In genomic region chr8:105596362-105597034, GRCm38 (mm10) we compare ENCODE assay signal across 8 mouse cellular contexts. TPM values are rescaled to one million over a fixed set of nuclear protein-coding genes. Genes with fewer than 3 reads are reported as not detected.
DNase-seq lines count a peak whose midpoint lies in the region.

No protein-coding gene starts in this region.

- H3K36me3 ChIP-seq in heart, embryonic 10.5 days: 0 out of 2 replicates have a peak, but pooled peaks cover 2% of the 10 kb centered on the region

- DNase-seq in CD8-positive naive resting alpha-beta T cell, adult 2 months (ENCODE audit: low read depth in 2 of 2, low spot score in 2 of 2): peak; percentile 60 to 76
- DNase-seq in adrenal gland, adult (ENCODE audit: inconsistent age in 2 of 2, low spot score in 1 of 2): peak; percentile 80 to 95
- DNase-seq in embryo, embryonic 11 days: peak; percentile 70
- peak; percentile 82 for DNase-seq in heart, embryonic 10.5 days (ENCODE audit: low spot score)
- DNase-seq in kidney, adult 9 months: peak; percentile 91
- DNase-seq in lung, postnatal 10 days: peak; percentile 93
- peak; percentile 74 for DNase-seq in retina, postnatal 1 day
- DNase-seq in frontal cortex, postnatal 14 days (ENCODE audit: low spot score in 2 of 2): no peak

- no peaks in the 10 kb centered on the region for H3K9me3 ChIP-seq in heart, embryonic 10.5 days

- H3K27ac ChIP-seq in heart, embryonic 10.5 days: peak overlapping the region; percentile 67; the same call in 1 of the 2 replicates

- H3K4me3 ChIP-seq in heart, embryonic 10.5 days: peak overlapping the region; percentile 45

- 6% methylated on average over 14 of the region's 14 CpGs for WGBS in heart, embryonic 10.5 days

- peaks cover 27% of the 10 kb centered on the region for H3K4me1 ChIP-seq in heart, embryonic 10.5 days

- peaks cover 11% of the 10 kb centered on the region; the same call in 1 of the 2 replicates for H3K27me3 ChIP-seq in heart, embryonic 10.5 days (ENCODE audit: insufficient read depth, poor library complexity, severe bottlenecking)

RNA-seq across cellular contexts. Expression of gene Ripor1, which starts 8.6 kb away (rescaled TPM):
- polyA plus RNA-seq in heart, embryonic 10.5 days (2016; fragmentation: Nextera tagmentation; extraction: Ambion mirVana): 34.8 and 37.3 TPM in 2 replicates

RNA-seq across cellular contexts. Expression of gene Atp6v0d1, which starts 30.7 kb away (rescaled TPM):
- polyA plus RNA-seq in heart, embryonic 10.5 days (2016; fragmentation: Nextera tagmentation; extraction: Ambion mirVana): 69.7 and 70.6 TPM in 2 replicates

RNA-seq across cellular contexts. Expression of gene Ctcf, which starts 39.9 kb away (rescaled TPM):
- 70.3 and 103 TPM in 2 replicates for polyA plus RNA-seq in heart, embryonic 10.5 days (2016; fragmentation: Nextera tagmentation; extraction: Ambion mirVana)

RNA-seq across cellular contexts. Expression of gene Agrp, which starts 40.7 kb away (rescaled TPM):
- polyA plus RNA-seq in heart, embryonic 10.5 days (2016; fragmentation: Nextera tagmentation; extraction: Ambion mirVana): 0.31 and 0.35 TPM in 2 replicates

Comparison
In these comparisons a context has a peak if more than half of its experiments do, and no peak if none do; other contexts are left out.
1. DNase-seq: peak in CD8-positive naive resting alpha-beta T cell, adult 2 months (2 of 2), adrenal gland, adult (2 of 2), embryo, embryonic 11 days (single experiment), heart, embryonic 10.5 days (single experiment), kidney, adult 9 months (single experiment), lung, postnatal 10 days (single experiment) and retina, postnatal 1 day (single experiment); none in frontal cortex, postnatal 14 days (0 of 2).